Mouse (Mus musculus) c-Kit-positive CD71-positive TER-119-negative erythroid progenitor cells, embryonic 14.5 days (primary cell): ENCODE results near the gene Prkn.
A peak's percentile ranks its signal among the peaks of the same experiment; 100 is the strongest.
"Not testable (repeated sequence)": the region's sequence is repeated elsewhere in the genome, so short reads cannot be mapped to it uniquely, and the experiment has no call there.

Source experiments
- DNase-seq: peaks from one replicate; pipeline ENCODE4 v3.0.0-alpha.2; 2013; ENCODE audit warnings: low read depth

The Prkn gene

GRCm38 (mm10) chr17:11990386-11991087 is 1150.4 kb downstream of the Prkn start:
- no peak for DNase-seq

- DNase-seq = peak; percentile 28
Measured at GRCm38 (mm10) chr17:11993249-11993648, 1153.1 kb downstream of the Prkn start.

GRCm38 (mm10) chr17:11994252-11994651 is 1154.1 kb downstream of the Prkn start:
- DNase-seq = no peak

- DNase-seq = not testable (repeated sequence)
Measured at GRCm38 (mm10) chr17:11994754-11995153, 1154.6 kb downstream of the Prkn start.

- DNase-seq = no peak
Measured at GRCm38 (mm10) chr17:11995522-11995921, 1155.3 kb downstream of the Prkn start.

GRCm38 (mm10) chr17:11996311-11996710 is 1156.1 kb downstream of the Prkn start:
- peak; percentile 60 for DNase-seq

GRCm38 (mm10) chr17:12000285-12000684 is 1160.1 kb downstream of the Prkn start:
- DNase-seq = no peak

- DNase-seq = no peak
Measured at GRCm38 (mm10) chr17:12021326-12021725, 1181.1 kb downstream of the Prkn start.

- no peak for DNase-seq
Measured at GRCm38 (mm10) chr17:12029362-12029761, 1189.2 kb downstream of the Prkn start.

- no peak for DNase-seq
Measured at GRCm38 (mm10) chr17:12029921-12030461, 1189.8 kb downstream of the Prkn start.

- no peak for DNase-seq
Measured at GRCm38 (mm10) chr17:12030556-12031160, 1190.5 kb downstream of the Prkn start.

GRCm38 (mm10) chr17:12031203-12031942 is 1191.2 kb downstream of the Prkn start:
- DNase-seq = no peak

GRCm38 (mm10) chr17:12032014-12032791 is 1192.0 kb downstream of the Prkn start:
- DNase-seq = no peak

- no peak for DNase-seq
Measured at GRCm38 (mm10) chr17:12035386-12035785, 1195.2 kb downstream of the Prkn start.

- peak; percentile 72 for DNase-seq
Measured at GRCm38 (mm10) chr17:12036205-12036604, 1196.0 kb downstream of the Prkn start.

- peak; percentile 82 for DNase-seq
Measured at GRCm38 (mm10) chr17:12037065-12037464, 1196.9 kb downstream of the Prkn start.

- no peak for DNase-seq
Measured at GRCm38 (mm10) chr17:12037574-12037973, 1197.4 kb downstream of the Prkn start.

- peak; percentile 75 for DNase-seq
Measured at GRCm38 (mm10) chr17:12038499-12038898, 1198.3 kb downstream of the Prkn start.

- peak; percentile 79 for DNase-seq
Measured at GRCm38 (mm10) chr17:12039188-12039587, 1199.0 kb downstream of the Prkn start.

- no peak for DNase-seq
Measured at GRCm38 (mm10) chr17:12039922-12040321, 1199.7 kb downstream of the Prkn start.

- DNase-seq = no peak
Measured at GRCm38 (mm10) chr17:12040546-12040945, 1200.4 kb downstream of the Prkn start.

- DNase-seq = no peak
Measured at GRCm38 (mm10) chr17:12041091-12041655, 1201.0 kb downstream of the Prkn start.
